Mouse (Mus musculus): ENCODE results near the gene Rad23a.

- TF ChIP-seq CTCF (IDR thresholded peaks at IDR 0.05; ENCODE audit: borderline replicate concordance, extremely low read depth, insufficient read depth, insufficient read length) (no peak), POLR2A (IDR thresholded peaks at IDR 0.05; ENCODE audit: borderline replicate concordance, extremely low read depth, insufficient read depth, insufficient read length, poor library complexity, severe bottlenecking) (no peak)
Measured at GRCm38 (mm10) chr8:84784681-84785505, 55.6 kb downstream of the Rad23a start.
